Comparison of ENCODE assay signal across 7 mouse cellular contexts in genomic region chr14:25927562-25927881, GRCm38 (mm10). TPM values are rescaled to one million over a fixed set of nuclear protein-coding genes. Genes with fewer than 3 reads are reported as not detected.
DNase-seq lines count a peak whose midpoint lies in the region; ATAC-seq lines count a peak whose summit lies in the region.
"Not testable (repeated sequence)": the region's sequence is repeated elsewhere in the genome, so short reads cannot be mapped to it uniquely, and the experiment has no call there.

Gene Tmem254a, minus strand, starts transcription at chr14:25927672.

- not testable (repeated sequence) for H3K36me3 ChIP-seq in forebrain, embryonic 14.5 days (ENCODE audit: control insufficient read depth, insufficient read depth, low read length); hindbrain, embryonic 14.5 days (replicated peaks; ENCODE audit: control insufficient read depth, insufficient read depth); kidney, embryonic 14.5 days (ENCODE audit: control insufficient read depth, insufficient read depth, low read length); liver, embryonic 11.5 days (ENCODE audit: control insufficient read depth, insufficient read depth, low read length)

- not testable (repeated sequence) for DNase-seq in forebrain, embryonic 14.5 days (ENCODE audit: low spot score); hindbrain, embryonic 14.5 days (ENCODE audit: low spot score); liver, embryonic 11.5 days (ENCODE audit: low spot score)

- H3K9ac ChIP-seq in forebrain, embryonic 14.5 days (ENCODE audit: low read length); hindbrain, embryonic 14.5 days; kidney, embryonic 14.5 days (ENCODE audit: low read depth, low read length); liver, embryonic 11.5 days (ENCODE audit: low read depth, low read length): not testable (repeated sequence)

- ATAC-seq in activated CD4-positive, CD25-positive, alpha-beta regulatory T cell, adult 4 months, result peak; percentile 81
- peak; percentile 88 for ATAC-seq in forebrain, embryonic 14.5 days
- peak; percentile 84; the same call in 1 of the 2 replicates for ATAC-seq in hindbrain, embryonic 14.5 days (ENCODE audit: low FRiP score)
- ATAC-seq in kidney, embryonic 14.5 days (ENCODE audit: low FRiP score, low TSS enrichment), result peak; percentile 94
- peak; percentile 80 for ATAC-seq in liver, embryonic 11.5 days (replicated peaks; ENCODE audit: low FRiP score)
- ATAC-seq in megakaryocyte, adult 5-6 weeks (ENCODE audit: poor library complexity, severe bottlenecking), result peak; percentile 84
- peak; percentile 67 for ATAC-seq in monocyte, adult 5-6 weeks (replicated peaks; ENCODE audit: insufficient number of reproducible peaks, low FRiP score, low TSS enrichment, poor library complexity, severe bottlenecking)

- not testable (repeated sequence) for H3K27me3 ChIP-seq in forebrain, embryonic 14.5 days (replicated peaks; ENCODE audit: control insufficient read depth, insufficient read depth, low read length); hindbrain, embryonic 14.5 days (ENCODE audit: control insufficient read depth, insufficient read depth, low read length); kidney, embryonic 14.5 days (ENCODE audit: control insufficient read depth, insufficient read depth, low read length); liver, embryonic 11.5 days (replicated peaks; ENCODE audit: control insufficient read depth, insufficient read depth, low read length)

- not testable (repeated sequence) for H3K4me3 ChIP-seq in forebrain, embryonic 14.5 days (ENCODE audit: low read depth, low read length); hindbrain, embryonic 14.5 days (replicated peaks; ENCODE audit: low read length); kidney, embryonic 14.5 days (ENCODE audit: low read length); liver, embryonic 11.5 days (ENCODE audit: low read depth, low read length)

- not testable (repeated sequence) for H3K4me2 ChIP-seq in forebrain, embryonic 14.5 days (ENCODE audit: low read length); hindbrain, embryonic 14.5 days (replicated peaks); kidney, embryonic 14.5 days (replicated peaks; ENCODE audit: low read depth, low read length); liver, embryonic 11.5 days

- H3K9me3 ChIP-seq in forebrain, embryonic 14.5 days (replicated peaks; ENCODE audit: control insufficient read depth, low read length); hindbrain, embryonic 14.5 days (ENCODE audit: control insufficient read depth, low read length); kidney, embryonic 14.5 days (ENCODE audit: control insufficient read depth, low read length); liver, embryonic 11.5 days (ENCODE audit: control insufficient read depth, low read length): not testable (repeated sequence)

- not testable (repeated sequence) for H3K27ac ChIP-seq in forebrain, embryonic 14.5 days (ENCODE audit: low read depth, low read length); hindbrain, embryonic 14.5 days; kidney, embryonic 14.5 days (ENCODE audit: low read depth, low read length); liver, embryonic 11.5 days (ENCODE audit: low read depth, low read length)

- WGBS in forebrain, embryonic 14.5 days, result no CpG with 5 or more reads among the region's 10 CpGs
- no CpG with 5 or more reads among the region's 10 CpGs for WGBS in hindbrain, embryonic 14.5 days
- WGBS in kidney, embryonic 14.5 days, result no CpG with 5 or more reads among the region's 10 CpGs
- no CpG with 5 or more reads among the region's 10 CpGs for WGBS in liver, embryonic 11.5 days

- not testable (repeated sequence) for H3K4me1 ChIP-seq in forebrain, embryonic 14.5 days (ENCODE audit: control insufficient read depth, insufficient read depth, low read length); hindbrain, embryonic 14.5 days (replicated peaks; ENCODE audit: control insufficient read depth, insufficient read depth, low read length); kidney, embryonic 14.5 days (ENCODE audit: control insufficient read depth, insufficient read depth, low read length); liver, embryonic 11.5 days (replicated peaks; ENCODE audit: control insufficient read depth, insufficient read depth, low read length)

RNA-seq across cellular contexts. Expression of gene Tmem254a, which starts in this region (rescaled TPM):
- polyA plus RNA-seq in activated CD4-positive, CD25-positive, alpha-beta regulatory T cell, adult 4 months (2017; shearing (Covaris generic)), result 1 to 10 TPM; 2.9 to 3.0 TPM
- 3.7 and 4.4 TPM in 2 replicates for polyA plus RNA-seq in forebrain, embryonic 14.5 days (2014; fragmentation: Nextera tagmentation; extraction: Ambion mirVana)
- polyA plus RNA-seq in hindbrain, embryonic 14.5 days (2014; fragmentation: Nextera tagmentation; extraction: Ambion mirVana), result 5.5 and 6.3 TPM in 2 replicates
- polyA plus RNA-seq in kidney, embryonic 14.5 days (2014; fragmentation: Nextera tagmentation; extraction: Ambion mirVana), result 3.9 and 4.4 TPM in 2 replicates
- 1.7 and 3.9 TPM in 2 replicates for polyA plus RNA-seq in liver, embryonic 11.5 days (2014; fragmentation: Nextera tagmentation; extraction: Ambion mirVana)
- 9.6 and 15.4 TPM in 2 replicates for total RNA-seq in megakaryocyte, adult 5-6 weeks (2015)
- total RNA-seq in megakaryocyte, adult 5-6 weeks (2017), result 1.1 and 5.6 TPM in 2 replicates
- 2.8 to 14.1 TPM (median 6.1 TPM) in 3 replicates for total RNA-seq in monocyte, adult 5-6 weeks (2017)
